Mouse (Mus musculus): Measurements from ENCODE around the gene Serpina11. TPM values are rescaled to one million over a fixed set of nuclear protein-coding genes. Genes with fewer than 3 reads are reported as not detected.

Serpina11 gene
- polyA plus RNA-seq, 1 experiment from 2014 or later = not detected

DNA sequence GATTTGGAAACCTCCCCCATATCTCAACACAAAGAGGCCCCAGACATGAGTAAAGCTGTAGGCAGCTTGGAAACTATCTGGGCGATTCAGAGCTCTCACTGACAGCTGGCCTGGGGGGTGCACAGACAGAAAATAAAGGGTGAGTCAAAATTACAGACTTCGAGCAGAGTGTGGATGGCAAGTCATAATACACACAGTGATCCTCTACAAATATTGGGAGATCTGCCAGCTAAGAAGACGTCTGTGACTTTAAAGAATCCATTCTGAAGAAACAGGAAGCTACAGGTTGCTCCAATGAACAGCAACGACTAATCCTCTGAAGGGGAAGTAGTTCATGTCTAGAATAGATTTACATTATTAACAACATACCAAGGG is 13.5 kb upstream of the Serpina11 start:
- Histone ChIP-seq H3K4me3 (replicated peaks; ENCODE audit: low read depth, low read length) (no peak overlapping the region), H3K9ac (ENCODE audit: low read depth, low read length) (no peak overlapping the region), H3K4me2 (ENCODE audit: low read length) (no peak overlapping the region), H3K9me3 (replicated peaks; ENCODE audit: low read length) (no peaks in the 10 kb centered on the region; the same call in 1 of the 2 replicates), H3K4me1 (replicated peaks; ENCODE audit: insufficient read depth, low read length) (0 out of 2 replicates have a peak, but pooled peaks cover 3% of the 10 kb centered on the region), H3K36me3 (ENCODE audit: insufficient read depth, low read length) (no peaks in the 10 kb centered on the region), H3K27ac (no peak overlapping the region), H3K27me3 (ENCODE audit: insufficient read depth, low read length) (no peaks in the 10 kb centered on the region)
- WGBS = 25% methylated on average over 4 of the region's 4 CpGs
- ATAC-seq (replicated peaks; ENCODE audit: low FRiP score, low read depth) = no peak
- DNase-seq (ENCODE audit: low spot score) = peak; percentile 19
- TF ChIP-seq CTCF (IDR thresholded peaks at IDR 0.05; ENCODE audit: low read depth) = no peak

DNA sequence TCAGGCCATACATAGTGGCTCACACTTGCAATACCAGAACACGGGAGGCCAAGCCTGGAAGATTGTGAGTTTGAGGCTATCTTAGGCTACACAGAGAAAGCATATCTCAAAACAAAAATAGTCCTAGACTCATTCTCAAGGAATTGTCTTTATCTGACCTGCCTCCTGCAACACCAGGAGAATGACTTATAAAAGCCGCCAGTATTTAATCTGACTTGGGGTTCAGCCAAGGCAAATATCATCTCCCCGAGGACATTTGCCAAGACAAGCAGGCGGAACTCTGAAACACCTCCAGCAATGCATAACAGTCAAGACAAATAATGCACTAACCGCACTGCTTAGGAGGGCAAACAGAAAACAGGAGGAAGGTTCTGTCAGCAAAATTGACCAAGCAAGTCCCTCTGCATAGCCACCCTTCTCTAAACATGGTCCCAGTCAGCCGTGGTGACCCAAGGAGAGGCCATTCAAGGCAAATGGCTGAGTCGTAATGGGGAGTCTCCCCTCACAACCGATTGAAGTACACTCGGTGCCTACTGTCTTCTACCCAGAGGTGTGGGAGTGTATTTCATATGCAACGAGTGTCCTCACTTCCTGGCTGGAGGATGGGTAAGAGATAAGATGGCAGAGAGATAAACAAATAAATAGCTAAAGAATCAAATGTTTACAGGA is 12.9 kb upstream of the Serpina11 start:
- peak; percentile 25 for DNase-seq (ENCODE audit: low spot score)
- 25% methylated on average over 10 of the region's 10 CpGs for WGBS
- no peak overlapping the region for H3K4me2 ChIP-seq (ENCODE audit: low read length)
- H3K36me3 ChIP-seq (ENCODE audit: insufficient read depth, low read length) = no peaks in the 10 kb centered on the region
- H3K27ac ChIP-seq = no peak overlapping the region
- H3K4me1 ChIP-seq (replicated peaks; ENCODE audit: insufficient read depth, low read length) = 0 out of 2 replicates have a peak, but pooled peaks cover 3% of the 10 kb centered on the region
- TF ChIP-seq CTCF (IDR thresholded peaks at IDR 0.05; ENCODE audit: low read depth) = no peak
- H3K9me3 ChIP-seq (replicated peaks; ENCODE audit: low read length) = no peaks in the 10 kb centered on the region; the same call in 1 of the 2 replicates
- no peak overlapping the region for H3K4me3 ChIP-seq (replicated peaks; ENCODE audit: low read depth, low read length)
- no peaks in the 10 kb centered on the region for H3K27me3 ChIP-seq (ENCODE audit: insufficient read depth, low read length)
- ATAC-seq (replicated peaks; ENCODE audit: low FRiP score, low read depth) = no peak
- no peak overlapping the region for H3K9ac ChIP-seq (ENCODE audit: low read depth, low read length)

DNA sequence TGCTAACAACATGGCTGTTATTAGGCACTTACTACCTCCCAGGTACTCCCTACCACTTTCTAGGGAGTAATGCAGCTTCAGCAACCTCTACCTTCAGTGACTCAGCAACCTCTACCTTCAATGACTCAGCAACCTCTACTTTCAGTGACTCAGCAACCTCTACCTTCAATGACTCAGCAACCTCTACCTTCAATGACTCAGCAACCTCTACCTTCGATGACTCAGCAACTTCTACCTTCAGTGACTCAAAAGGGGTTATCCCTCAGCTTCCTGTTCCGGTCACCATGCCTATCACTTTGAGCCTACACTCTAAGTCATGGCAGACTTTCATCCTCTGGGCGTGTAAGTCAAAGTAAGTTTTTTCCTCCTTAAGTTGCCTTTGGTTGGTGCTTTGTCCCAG is 10.8 kb upstream of the Serpina11 start:
- no peak overlapping the region for H3K4me3 ChIP-seq (replicated peaks; ENCODE audit: low read depth, low read length)
- no peak for TF ChIP-seq CTCF (IDR thresholded peaks at IDR 0.05; ENCODE audit: low read depth)
- H3K27ac ChIP-seq = no peak overlapping the region
- 90% methylated on average over 3 of the region's 3 CpGs for WGBS
- no peaks in the 10 kb centered on the region for H3K27me3 ChIP-seq (ENCODE audit: insufficient read depth, low read length)
- H3K4me1 ChIP-seq (replicated peaks; ENCODE audit: insufficient read depth, low read length) = 0 out of 2 replicates have a peak, but pooled peaks cover 3% of the 10 kb centered on the region
- H3K4me2 ChIP-seq (ENCODE audit: low read length) = no peak overlapping the region
- no peaks in the 10 kb centered on the region; the same call in 1 of the 2 replicates for H3K9me3 ChIP-seq (replicated peaks; ENCODE audit: low read length)
- no peak overlapping the region for H3K9ac ChIP-seq (ENCODE audit: low read depth, low read length)
- DNase-seq (ENCODE audit: low spot score) (no peak), ATAC-seq (replicated peaks; ENCODE audit: low FRiP score, low read depth) (no peak)
- H3K36me3 ChIP-seq (ENCODE audit: insufficient read depth, low read length) = no peaks in the 10 kb centered on the region

DNA sequence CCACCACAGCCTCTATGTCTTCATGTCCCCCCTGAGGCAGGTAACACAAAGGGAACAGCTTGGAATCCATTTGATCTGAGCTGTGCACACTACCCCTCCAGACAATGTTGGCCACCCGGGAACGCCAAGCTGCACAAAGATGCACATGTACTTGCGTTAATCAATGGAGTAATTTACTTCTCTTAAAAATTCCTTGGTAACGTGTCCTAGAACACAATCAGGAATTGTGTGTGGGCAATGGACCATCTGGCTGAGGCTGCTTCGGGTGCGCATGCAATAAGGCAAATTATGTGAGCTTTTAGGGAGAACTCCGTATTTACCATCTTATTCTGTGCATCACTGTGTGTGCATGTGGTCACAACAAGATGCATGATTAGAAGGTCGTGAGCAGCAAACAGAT is 9.9 kb upstream of the Serpina11 start:
- H3K4me3 ChIP-seq (replicated peaks; ENCODE audit: low read depth, low read length) = no peak overlapping the region
- H3K36me3 ChIP-seq (ENCODE audit: insufficient read depth, low read length) = no peaks in the 10 kb centered on the region
- DNase-seq (ENCODE audit: low spot score) (no peak), ATAC-seq (replicated peaks; ENCODE audit: low FRiP score, low read depth) (no peak)
- no peak overlapping the region for H3K4me2 ChIP-seq (ENCODE audit: low read length)
- no peak for TF ChIP-seq CTCF (IDR thresholded peaks at IDR 0.05; ENCODE audit: low read depth)
- no peak overlapping the region for H3K9ac ChIP-seq (ENCODE audit: low read depth, low read length)
- no peaks in the 10 kb centered on the region; the same call in 1 of the 2 replicates for H3K9me3 ChIP-seq (replicated peaks; ENCODE audit: low read length)
- H3K27me3 ChIP-seq (ENCODE audit: insufficient read depth, low read length) = no peaks in the 10 kb centered on the region
- 0 out of 2 replicates have a peak, but pooled peaks cover 3% of the 10 kb centered on the region for H3K4me1 ChIP-seq (replicated peaks; ENCODE audit: insufficient read depth, low read length)
- no peak overlapping the region for H3K27ac ChIP-seq
- WGBS = 83% methylated on average over 8 of the region's 8 CpGs

DNA sequence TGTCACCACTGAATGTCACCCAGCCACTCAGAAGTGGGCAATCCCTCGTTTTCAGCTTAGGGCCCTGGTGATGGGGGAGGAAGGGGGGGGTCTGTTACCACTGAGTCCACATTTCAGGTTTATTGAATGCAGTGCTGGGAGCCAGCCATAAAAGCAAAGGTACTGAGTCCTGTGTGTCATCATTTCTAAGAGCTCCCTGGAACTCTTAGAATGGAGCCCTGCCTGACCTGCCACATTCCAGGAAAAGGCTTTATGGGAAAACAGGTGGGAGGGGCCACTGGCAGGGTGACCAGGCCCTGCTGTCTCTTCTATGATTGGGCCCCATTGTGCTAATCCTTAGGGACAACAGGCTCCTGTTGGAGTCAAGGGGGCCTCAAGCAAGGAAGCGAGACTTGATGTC is 6.8 kb upstream of the Serpina11 start:
- H3K4me3 ChIP-seq (replicated peaks; ENCODE audit: low read depth, low read length) = no peak overlapping the region
- H3K36me3 ChIP-seq (ENCODE audit: insufficient read depth, low read length) = no peaks in the 10 kb centered on the region
- H3K9ac ChIP-seq (ENCODE audit: low read depth, low read length) = no peak overlapping the region
- no peak for TF ChIP-seq CTCF (IDR thresholded peaks at IDR 0.05; ENCODE audit: low read depth)
- H3K4me1 ChIP-seq (replicated peaks; ENCODE audit: insufficient read depth, low read length) = no peaks in the 10 kb centered on the region
- no peak overlapping the region for H3K4me2 ChIP-seq (ENCODE audit: low read length)
- H3K27me3 ChIP-seq (ENCODE audit: insufficient read depth, low read length) = no peaks in the 10 kb centered on the region
- 55% methylated on average over 2 of the region's 2 CpGs for WGBS
- DNase-seq (ENCODE audit: low spot score) (no peak), ATAC-seq (replicated peaks; ENCODE audit: low FRiP score, low read depth) (no peak)
- no peak overlapping the region for H3K27ac ChIP-seq
- no peaks in the 10 kb centered on the region for H3K9me3 ChIP-seq (replicated peaks; ENCODE audit: low read length)

DNA sequence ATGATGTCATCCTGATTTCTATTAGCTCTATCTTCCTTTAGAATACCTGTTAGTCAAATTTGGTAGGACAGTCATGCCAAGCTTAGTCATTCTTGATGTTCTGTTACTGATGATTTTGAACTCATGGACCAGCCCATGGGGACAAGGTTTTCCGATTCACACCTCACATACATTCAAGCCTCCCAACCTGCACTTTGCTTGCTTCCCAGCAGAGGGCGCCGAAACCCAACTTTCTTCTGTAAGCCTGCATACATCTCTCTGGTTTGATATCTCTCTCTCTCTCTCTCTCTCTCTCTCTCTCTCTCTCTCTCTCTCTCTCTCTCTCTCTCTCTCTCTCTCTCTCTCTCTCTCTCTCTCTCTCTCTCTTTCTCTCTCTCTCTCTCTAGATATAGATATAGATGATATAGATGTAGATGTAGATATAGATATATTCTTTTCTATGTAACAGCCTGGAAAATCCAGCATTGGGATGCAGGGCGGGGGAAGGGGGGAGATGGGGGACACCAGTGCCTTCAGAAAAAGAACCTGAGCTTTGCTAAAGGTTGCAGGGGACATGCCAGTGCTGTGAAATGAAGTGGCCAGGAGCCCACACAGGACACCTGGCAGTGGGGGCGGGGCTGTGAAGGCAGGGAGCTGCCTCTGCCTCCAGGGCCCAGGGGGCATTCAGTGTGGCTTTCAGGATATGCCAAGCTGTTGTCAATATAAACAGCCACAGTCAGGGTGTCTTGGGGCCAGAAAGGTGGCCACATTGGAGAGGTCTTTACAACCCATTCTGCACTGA is 5.7 kb upstream of the Serpina11 start:
- WGBS = 39% methylated on average over 5 of the region's 5 CpGs
- Histone ChIP-seq H3K4me1 (replicated peaks; ENCODE audit: insufficient read depth, low read length) (no peaks in the 10 kb centered on the region), H3K4me3 (replicated peaks; ENCODE audit: low read depth, low read length) (no peak overlapping the region), H3K27ac (no peak overlapping the region), H3K27me3 (ENCODE audit: insufficient read depth, low read length) (no peaks in the 10 kb centered on the region), H3K9ac (ENCODE audit: low read depth, low read length) (no peak overlapping the region), H3K4me2 (ENCODE audit: low read length) (no peak overlapping the region), H3K9me3 (replicated peaks; ENCODE audit: low read length) (no peaks in the 10 kb centered on the region), H3K36me3 (ENCODE audit: insufficient read depth, low read length) (no peaks in the 10 kb centered on the region)
- DNase-seq (ENCODE audit: low spot score) (peak; percentile 70), ATAC-seq (replicated peaks; ENCODE audit: low FRiP score, low read depth) (0 out of 2 replicates have a peak, but pooled peaks have one; percentile 17)
- TF ChIP-seq CTCF (IDR thresholded peaks at IDR 0.05; ENCODE audit: low read depth) = peak; percentile 85

Data from kidney, postnatal 0 days (tissue).